Mouse (Mus musculus): ENCODE data around the gene Slc2a1. TPM values are rescaled to one million over a fixed set of nuclear protein-coding genes. Genes with fewer than 3 reads are reported as not detected.

The Slc2a1 gene
- polyA plus RNA-seq, 1 experiment from 2014 or later: 92.1 TPM

- Histone ChIP-seq H3K4me3 (replicated peaks; ENCODE audit: low read length) (peak overlapping the region; percentile 18), H3K27ac (no peak overlapping the region), H3K4me2 (replicated peaks) (peak overlapping the region; percentile 44), H3K36me3 (replicated peaks; ENCODE audit: control insufficient read depth, insufficient read depth) (no peaks in the 10 kb centered on the region), H3K9me3 (ENCODE audit: control insufficient read depth, low read length) (no peaks in the 10 kb centered on the region), H3K9ac (peak overlapping the region; percentile 21; the same call in 1 of the 2 replicates), H3K27me3 (ENCODE audit: control insufficient read depth, insufficient read depth, low read length) (peaks cover 26% of the 10 kb centered on the region), H3K4me1 (replicated peaks; ENCODE audit: control insufficient read depth, insufficient read depth, low read length) (peaks cover 12% of the 10 kb centered on the region)
- 5% methylated on average over 28 of the region's 28 CpGs for WGBS
- DNase-seq (ENCODE audit: low spot score): no peak
- 0 out of 2 replicates have a peak, but pooled peaks have one; percentile 46 for ATAC-seq (ENCODE audit: low FRiP score)
Measured at GRCm38 (mm10) chr4:119072941-119073451, 35.5 kb upstream of the Slc2a1 start.

DNA sequence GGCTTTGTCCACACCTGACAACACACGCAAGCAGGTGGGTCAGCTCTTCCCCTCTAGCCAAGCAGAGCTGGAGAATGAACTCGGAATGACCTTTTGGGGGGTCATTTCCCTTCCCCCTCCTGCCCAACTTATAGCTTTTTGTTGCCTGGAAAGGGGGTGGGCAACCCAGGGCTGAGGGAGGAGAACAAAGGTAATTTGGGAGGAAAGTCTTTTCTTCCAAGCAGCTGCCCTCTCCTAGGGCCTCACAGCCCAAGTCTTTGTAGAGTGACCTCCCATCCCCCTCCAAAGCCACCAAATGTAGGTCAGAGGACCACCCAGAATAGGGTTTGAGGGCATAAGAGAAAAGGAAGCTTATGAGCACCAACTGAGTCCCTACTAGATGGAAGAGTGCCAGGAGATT, 34.9 kb upstream of the Slc2a1 start:
- H3K36me3 ChIP-seq (replicated peaks; ENCODE audit: control insufficient read depth, insufficient read depth): no peaks in the 10 kb centered on the region
- peaks cover 26% of the 10 kb centered on the region for H3K27me3 ChIP-seq (ENCODE audit: control insufficient read depth, insufficient read depth, low read length)
- H3K9me3 ChIP-seq (ENCODE audit: control insufficient read depth, low read length): no peaks in the 10 kb centered on the region
- H3K4me2 ChIP-seq (replicated peaks): no peak overlapping the region
- H3K27ac ChIP-seq: no peak overlapping the region
- no peak for DNase-seq (ENCODE audit: low spot score)
- H3K9ac ChIP-seq: no peak overlapping the region
- peaks cover 12% of the 10 kb centered on the region for H3K4me1 ChIP-seq (replicated peaks; ENCODE audit: control insufficient read depth, insufficient read depth, low read length)
- ATAC-seq (ENCODE audit: low FRiP score): no peak
- WGBS: 29% methylated on average over 2 of the region's 2 CpGs
- H3K4me3 ChIP-seq (replicated peaks; ENCODE audit: low read length): no peak overlapping the region

- Histone ChIP-seq H3K9ac (no peak overlapping the region), H3K4me1 (replicated peaks; ENCODE audit: control insufficient read depth, insufficient read depth, low read length) (peaks cover 12% of the 10 kb centered on the region), H3K27ac (no peak overlapping the region), H3K27me3 (ENCODE audit: control insufficient read depth, insufficient read depth, low read length) (peaks cover 26% of the 10 kb centered on the region), H3K36me3 (replicated peaks; ENCODE audit: control insufficient read depth, insufficient read depth) (no peaks in the 10 kb centered on the region), H3K4me3 (replicated peaks; ENCODE audit: low read length) (no peak overlapping the region), H3K4me2 (replicated peaks) (no peak overlapping the region), H3K9me3 (ENCODE audit: control insufficient read depth, low read length) (no peaks in the 10 kb centered on the region)
- no peak for ATAC-seq (ENCODE audit: low FRiP score)
- DNase-seq (ENCODE audit: low spot score): no peak
- WGBS: 14% methylated on average over 6 of the region's 6 CpGs
Measured at GRCm38 (mm10) chr4:119074596-119074995, 33.9 kb upstream of the Slc2a1 start.

- Histone ChIP-seq H3K4me3 (replicated peaks; ENCODE audit: low read length) (no peak overlapping the region), H3K9me3 (ENCODE audit: control insufficient read depth, low read length) (no peaks in the 10 kb centered on the region), H3K4me2 (replicated peaks) (no peak overlapping the region), H3K4me1 (replicated peaks; ENCODE audit: control insufficient read depth, insufficient read depth, low read length) (peaks cover 12% of the 10 kb centered on the region), H3K36me3 (replicated peaks; ENCODE audit: control insufficient read depth, insufficient read depth) (no peaks in the 10 kb centered on the region), H3K27ac (no peak overlapping the region), H3K27me3 (ENCODE audit: control insufficient read depth, insufficient read depth, low read length) (peaks cover 20% of the 10 kb centered on the region), H3K9ac (no peak overlapping the region)
- WGBS: 45% methylated on average over 7 of the region's 7 CpGs
- no peak for DNase-seq (ENCODE audit: low spot score)
- ATAC-seq (ENCODE audit: low FRiP score): no peak
Measured at GRCm38 (mm10) chr4:119075273-119075672, 33.2 kb upstream of the Slc2a1 start.

DNA sequence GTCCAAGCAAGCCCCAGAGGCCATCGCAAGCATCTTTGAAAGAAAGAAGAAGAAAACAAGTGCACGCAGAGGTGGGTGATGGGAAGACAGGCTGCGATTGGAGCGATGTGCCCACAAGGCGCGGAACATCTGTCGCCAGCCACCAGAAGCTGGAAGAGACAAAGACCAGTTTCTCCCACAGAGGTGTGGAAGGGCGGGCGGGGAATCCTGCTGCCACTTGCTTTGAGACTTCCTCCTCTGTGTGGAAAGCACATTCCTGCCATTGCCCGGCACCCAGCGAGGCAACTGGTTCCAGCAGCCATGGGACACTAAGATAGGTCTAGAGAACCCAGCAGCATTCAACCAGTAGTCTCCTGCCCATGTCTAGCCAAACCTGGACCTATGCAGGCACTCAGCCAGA, 32.2 kb upstream of the Slc2a1 start:
- peaks cover 16% of the 10 kb centered on the region for H3K27me3 ChIP-seq (ENCODE audit: control insufficient read depth, insufficient read depth, low read length)
- no peak overlapping the region for H3K4me3 ChIP-seq (replicated peaks; ENCODE audit: low read length)
- no peak overlapping the region for H3K9ac ChIP-seq
- WGBS: 79% methylated on average over 11 of the region's 11 CpGs
- ATAC-seq (ENCODE audit: low FRiP score) (no peak), DNase-seq (ENCODE audit: low spot score) (no peak)
- H3K9me3 ChIP-seq (ENCODE audit: control insufficient read depth, low read length): no peaks in the 10 kb centered on the region
- H3K36me3 ChIP-seq (replicated peaks; ENCODE audit: control insufficient read depth, insufficient read depth): no peaks in the 10 kb centered on the region
- no peak overlapping the region for H3K4me2 ChIP-seq (replicated peaks)
- peaks cover 12% of the 10 kb centered on the region for H3K4me1 ChIP-seq (replicated peaks; ENCODE audit: control insufficient read depth, insufficient read depth, low read length)
- no peak overlapping the region for H3K27ac ChIP-seq

GRCm38 (mm10) chr4:119077084-119077682, 31.3 kb upstream of the Slc2a1 start:
- Histone ChIP-seq H3K9ac (no peak overlapping the region), H3K27ac (no peak overlapping the region), H3K27me3 (ENCODE audit: control insufficient read depth, insufficient read depth, low read length) (peaks cover 7% of the 10 kb centered on the region), H3K36me3 (replicated peaks; ENCODE audit: control insufficient read depth, insufficient read depth) (no peaks in the 10 kb centered on the region), H3K4me1 (replicated peaks; ENCODE audit: control insufficient read depth, insufficient read depth, low read length) (peaks cover 5% of the 10 kb centered on the region; the same call in 1 of the 2 replicates), H3K4me2 (replicated peaks) (no peak overlapping the region), H3K4me3 (replicated peaks; ENCODE audit: low read length) (no peak overlapping the region), H3K9me3 (ENCODE audit: control insufficient read depth, low read length) (no peaks in the 10 kb centered on the region)
- DNase-seq (ENCODE audit: low spot score) (peak; percentile 56), ATAC-seq (ENCODE audit: low FRiP score) (peak; percentile 59; the same call in 1 of the 2 replicates)
- WGBS: 54% methylated on average over 13 of the region's 13 CpGs

DNA sequence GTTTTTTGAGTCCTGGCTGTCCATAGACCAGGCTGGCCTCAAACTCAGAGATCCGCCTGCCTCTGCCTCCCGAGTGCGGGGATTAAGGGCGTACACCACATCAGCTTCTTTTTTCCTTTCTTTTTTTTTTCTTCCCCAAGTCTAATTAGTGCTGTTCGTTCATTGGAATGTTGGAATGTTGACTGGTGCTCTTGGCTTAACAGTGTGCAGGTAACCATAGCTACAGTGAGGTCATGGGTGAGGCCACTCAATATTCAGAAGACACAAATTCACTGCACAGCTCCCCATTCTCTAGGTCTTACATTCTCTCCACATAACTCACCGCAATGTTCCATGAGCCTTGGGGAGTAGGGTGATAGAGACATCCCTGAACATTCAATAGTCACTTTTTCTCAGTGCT, 28.6 kb upstream of the Slc2a1 start:
- H3K4me1 ChIP-seq (replicated peaks; ENCODE audit: control insufficient read depth, insufficient read depth, low read length): no peaks in the 10 kb centered on the region
- no peak overlapping the region for H3K4me2 ChIP-seq (replicated peaks)
- no peaks in the 10 kb centered on the region for H3K9me3 ChIP-seq (ENCODE audit: control insufficient read depth, low read length)
- no peak overlapping the region for H3K4me3 ChIP-seq (replicated peaks; ENCODE audit: low read length)
- ATAC-seq (ENCODE audit: low FRiP score) (no peak), DNase-seq (ENCODE audit: low spot score) (no peak)
- H3K9ac ChIP-seq: no peak overlapping the region
- no peaks in the 10 kb centered on the region for H3K36me3 ChIP-seq (replicated peaks; ENCODE audit: control insufficient read depth, insufficient read depth)
- no peak overlapping the region for H3K27ac ChIP-seq
- WGBS: 85% methylated on average over 6 of the region's 6 CpGs
- no peaks in the 10 kb centered on the region for H3K27me3 ChIP-seq (ENCODE audit: control insufficient read depth, insufficient read depth, low read length)

DNA sequence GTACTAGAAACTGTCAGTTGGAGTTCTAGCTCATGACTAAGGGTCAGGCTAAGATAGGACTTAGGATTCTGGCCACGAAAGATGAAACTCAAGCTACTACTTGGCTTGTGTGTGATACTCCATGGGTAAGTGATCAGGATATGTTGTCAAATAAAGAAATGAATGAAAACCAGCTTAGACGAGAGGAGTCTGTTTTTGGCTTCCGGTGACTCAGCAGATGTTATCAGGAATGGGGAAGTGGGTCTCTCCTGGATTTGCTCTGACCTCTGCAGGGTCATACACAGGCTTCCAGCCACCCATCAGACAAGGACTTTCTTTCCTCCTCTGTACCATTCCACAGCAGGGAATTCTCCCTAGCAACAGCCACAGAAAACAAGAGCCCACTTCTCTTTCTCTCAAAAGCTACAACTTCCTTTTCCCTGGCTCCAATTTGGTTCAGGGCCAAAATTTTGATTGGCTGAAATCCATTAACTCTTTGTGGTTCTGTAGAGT, 25.7 kb upstream of the Slc2a1 start:
- peak; percentile 72 for DNase-seq (ENCODE audit: low spot score)
- 54% methylated on average over 3 of the region's 3 CpGs for WGBS
- Histone ChIP-seq H3K27me3 (ENCODE audit: control insufficient read depth, insufficient read depth, low read length) (no peaks in the 10 kb centered on the region), H3K9me3 (ENCODE audit: control insufficient read depth, low read length) (no peaks in the 10 kb centered on the region), H3K4me2 (replicated peaks) (no peak overlapping the region), H3K27ac (no peak overlapping the region), H3K9ac (no peak overlapping the region), H3K4me1 (replicated peaks; ENCODE audit: control insufficient read depth, insufficient read depth, low read length) (no peaks in the 10 kb centered on the region), H3K4me3 (replicated peaks; ENCODE audit: low read length) (no peak overlapping the region), H3K36me3 (replicated peaks; ENCODE audit: control insufficient read depth, insufficient read depth) (no peaks in the 10 kb centered on the region)
- no peak for ATAC-seq (ENCODE audit: low FRiP score)

DNA sequence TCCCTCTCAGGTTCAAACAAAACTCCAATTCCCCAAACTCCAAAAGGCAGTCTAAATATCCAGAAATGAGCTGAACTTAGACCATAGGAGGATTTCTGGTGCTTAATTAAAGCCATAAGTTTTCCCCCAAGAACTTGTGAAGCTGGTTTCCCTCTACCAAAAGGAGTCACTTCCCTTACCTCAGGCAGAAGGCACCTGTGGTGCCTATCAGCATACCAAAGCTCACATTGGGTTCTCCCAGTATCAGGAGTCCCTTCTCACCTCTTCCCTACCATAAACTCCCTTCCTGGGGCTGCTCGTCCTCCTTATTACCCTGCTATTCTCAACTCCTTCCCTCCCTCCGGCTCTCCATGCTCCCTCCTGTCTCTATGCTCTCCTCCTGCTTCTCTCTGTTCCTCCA, 20.1 kb upstream of the Slc2a1 start:
- H3K36me3 ChIP-seq (replicated peaks; ENCODE audit: control insufficient read depth, insufficient read depth): no peaks in the 10 kb centered on the region
- no peak overlapping the region for H3K9ac ChIP-seq
- no peak overlapping the region for H3K4me3 ChIP-seq (replicated peaks; ENCODE audit: low read length)
- WGBS: 64% methylated on average over 2 of the region's 2 CpGs
- no peaks in the 10 kb centered on the region for H3K9me3 ChIP-seq (ENCODE audit: control insufficient read depth, low read length)
- ATAC-seq (ENCODE audit: low FRiP score) (no peak), DNase-seq (ENCODE audit: low spot score) (no peak)
- H3K27me3 ChIP-seq (ENCODE audit: control insufficient read depth, insufficient read depth, low read length): no peaks in the 10 kb centered on the region
- H3K4me1 ChIP-seq (replicated peaks; ENCODE audit: control insufficient read depth, insufficient read depth, low read length): no peaks in the 10 kb centered on the region
- no peak overlapping the region for H3K27ac ChIP-seq
- H3K4me2 ChIP-seq (replicated peaks): no peak overlapping the region

All from hindbrain, embryonic 14.5 days (tissue).